Mouse (Mus musculus) testis, postnatal 10 days (tissue): ENCODE results near the gene Vps25.

Experiments
- DNase-seq: peaks from one replicate; pipeline ENCODE4 v3.0.0; 2021; ENCODE audit warnings: low spot score

Vps25 gene

DNA sequence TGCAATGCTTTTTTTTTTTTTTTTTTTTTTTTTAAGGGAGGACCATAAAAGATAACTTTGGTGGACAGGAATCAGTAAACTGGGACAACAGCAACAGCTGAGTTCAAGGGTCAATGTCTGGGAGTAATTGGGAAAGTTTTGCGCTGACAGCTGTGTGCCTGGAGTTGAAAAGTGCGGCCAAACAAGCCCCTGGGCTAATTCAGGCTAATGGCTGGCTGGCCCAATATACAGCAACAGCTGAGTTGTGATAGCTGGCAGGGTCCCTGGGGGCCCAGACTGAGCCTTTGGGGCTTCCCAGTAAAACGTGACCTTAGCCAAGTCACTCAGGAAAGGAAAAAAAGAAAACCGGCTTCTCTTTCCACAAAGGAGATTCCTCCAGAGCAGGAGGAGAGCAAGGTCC is 8.4 kb upstream of the Vps25 start:
- DNase-seq = no peak

GRCm38 (mm10) chr11:101245855-101246701 is 7.4 kb upstream of the Vps25 start, which contains the start of gene Ramp2:
Ramp2 (plus strand) TSS chr11:101246028.
- peak; percentile 76 for DNase-seq

DNA sequence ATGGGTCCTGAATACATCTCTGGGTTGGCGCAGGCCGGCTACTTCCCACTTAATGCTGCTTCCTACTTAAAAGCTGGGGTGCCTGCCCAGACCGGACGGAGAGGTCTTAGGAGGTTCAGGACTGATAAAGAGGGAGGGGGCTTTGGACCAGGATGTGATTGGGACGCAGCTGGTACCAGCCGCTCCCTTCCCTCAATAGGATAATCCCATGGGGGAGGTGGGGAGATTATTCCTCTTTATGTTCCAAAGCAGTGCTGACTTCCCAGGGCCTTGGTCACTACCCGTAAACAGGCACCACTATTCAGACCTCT is 6.8 kb upstream of the Vps25 start:
- DNase-seq = no peak

DNA sequence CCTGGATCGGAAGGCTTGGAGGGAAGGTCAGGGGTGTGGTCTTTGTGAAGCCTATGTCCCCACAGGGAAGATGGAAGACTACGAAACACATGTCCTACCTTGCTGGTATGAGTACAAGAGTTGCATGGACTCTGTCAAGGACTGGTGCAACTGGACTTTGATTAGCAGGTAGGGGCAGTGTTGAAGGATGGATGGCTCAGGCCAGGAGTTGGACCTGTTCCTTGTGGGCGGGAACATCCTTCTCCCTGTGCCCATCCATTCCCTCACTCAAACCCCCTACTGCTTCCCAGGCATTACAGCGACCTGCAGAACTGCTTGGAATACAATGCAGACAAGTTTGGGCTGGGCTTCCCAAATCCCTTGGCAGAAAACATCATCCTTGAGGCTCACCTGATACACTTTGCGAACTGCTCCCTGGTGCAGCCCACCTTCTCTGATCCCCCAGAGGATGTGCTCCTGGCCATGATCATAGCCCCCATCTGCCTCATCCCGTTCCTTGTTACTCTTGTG is 5.9 kb upstream of the Vps25 start:
- DNase-seq = no peak

GRCm38 (mm10) chr11:101248258-101248994 is 5.1 kb upstream of the Vps25 start:
- peak; percentile 77 for DNase-seq

DNA sequence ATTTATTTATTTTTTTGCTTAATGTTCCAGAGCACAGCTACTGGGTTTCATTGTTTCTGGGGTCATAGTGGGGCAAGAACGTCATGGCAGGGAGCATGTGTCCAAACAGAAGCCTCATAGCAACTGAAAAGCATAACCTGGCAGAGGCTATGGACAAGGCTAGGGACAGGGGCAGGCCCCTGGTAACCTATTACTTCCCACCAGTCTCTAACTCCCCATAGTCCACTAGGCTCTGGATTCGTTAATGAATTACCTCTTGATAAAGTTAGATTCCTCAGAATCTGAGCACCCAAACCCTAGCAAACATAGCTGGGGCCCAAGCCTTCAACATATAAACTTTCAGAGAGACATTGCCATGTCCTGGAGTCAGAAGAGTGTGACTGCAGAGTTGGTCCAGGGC is 2.5 kb upstream of the Vps25 start:
- no peak for DNase-seq

DNA sequence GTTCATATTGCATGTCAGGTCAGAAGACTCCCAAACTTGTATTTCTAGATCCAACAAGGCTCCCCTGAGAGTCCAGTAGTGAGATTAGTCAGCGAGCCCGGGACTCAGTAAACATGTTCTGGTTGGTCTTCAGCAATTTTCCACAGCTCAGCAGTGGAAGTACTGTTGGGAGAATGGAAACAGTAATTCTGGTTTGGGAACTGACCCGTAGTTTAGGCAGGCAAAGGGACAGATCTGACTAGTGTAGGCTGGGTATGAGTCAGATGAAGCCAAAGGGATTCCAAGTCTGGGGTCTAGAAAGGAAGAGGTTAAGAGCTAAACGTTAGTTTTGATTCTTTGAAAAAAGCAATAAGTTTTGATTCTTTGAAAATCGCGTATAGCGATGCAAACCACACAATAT is 566 bp upstream of the Vps25 start:
- DNase-seq = no peak

GRCm38 (mm10) chr11:101255826-101256775 is 2.6 kb downstream of the Vps25 start:
- no peak for DNase-seq

DNA sequence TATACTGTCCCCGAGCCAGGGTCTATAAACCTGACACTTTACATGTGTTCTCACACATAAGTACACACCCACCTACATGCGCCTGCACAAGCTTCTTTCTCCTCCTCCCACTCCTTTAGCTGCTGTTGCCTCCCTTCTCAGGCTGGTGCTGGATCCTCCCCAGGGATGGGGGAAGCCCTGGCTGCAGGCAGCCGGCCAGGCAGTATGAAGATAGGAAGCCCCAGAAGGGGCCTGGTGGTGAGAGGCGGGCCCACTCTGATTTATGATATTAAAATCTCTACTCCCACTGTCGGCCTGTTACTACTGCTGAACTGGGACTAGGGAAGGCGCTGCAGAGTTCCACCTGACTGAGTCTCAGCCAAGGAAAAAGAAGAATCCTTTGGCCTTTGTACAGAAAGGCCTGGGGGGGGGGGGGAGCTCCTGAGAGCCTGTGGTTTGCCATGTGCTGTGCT is 5.8 kb downstream of the Vps25 start:
- DNase-seq = peak; percentile 78

GRCm38 (mm10) chr11:101259948-101260825 is 6.7 kb downstream of the Vps25 start, which contains the start of gene Wnk4:
Wnk4 (plus strand) TSS chr11:101260567.
- peak; percentile 85 for DNase-seq

- peak; percentile 60 for DNase-seq
Observed at GRCm38 (mm10) chr11:101260826-101261380, 7.4 kb downstream of the Vps25 start.

DNA sequence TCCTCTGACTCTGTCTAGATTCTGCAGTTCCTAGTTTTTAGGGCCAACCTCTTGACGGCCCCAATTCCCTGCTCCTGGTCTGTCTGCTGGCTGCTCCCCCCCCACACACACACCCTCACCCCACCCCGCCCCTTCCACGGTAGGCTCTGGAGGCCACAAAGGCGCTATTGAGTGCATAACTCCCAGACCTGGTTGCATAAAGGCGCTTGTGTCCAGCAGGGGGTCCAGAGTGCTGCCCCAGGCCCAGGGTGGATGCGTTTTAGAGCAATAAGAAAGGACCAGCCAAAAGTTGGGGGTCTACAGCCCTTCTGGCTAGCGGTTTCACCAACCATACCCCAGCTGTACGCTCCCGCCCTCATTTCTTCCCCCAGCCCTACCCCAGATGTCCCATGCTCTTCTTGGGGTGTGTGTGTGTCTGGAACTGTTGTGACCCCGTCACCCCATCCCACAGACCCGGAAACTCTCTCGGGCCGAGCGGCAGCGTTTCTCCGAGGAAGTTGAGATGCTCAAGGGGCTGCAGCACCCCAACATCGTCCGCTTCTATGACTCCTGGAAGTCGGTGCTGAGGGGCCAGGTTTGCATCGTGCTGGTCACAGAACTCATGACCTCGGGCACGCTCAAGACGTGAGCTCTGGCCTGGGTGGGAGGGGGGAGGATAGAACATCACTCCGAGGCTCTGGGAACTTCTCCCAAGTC is 8.9 kb downstream of the Vps25 start:
- DNase-seq = peak; percentile 52

GRCm38 (mm10) chr11:101263138-101263988 is 9.9 kb downstream of the Vps25 start:
- DNase-seq = no peak

- DNase-seq = no peak
Observed at GRCm38 (mm10) chr11:101263989-101264280, 10.4 kb downstream of the Vps25 start.

DNA sequence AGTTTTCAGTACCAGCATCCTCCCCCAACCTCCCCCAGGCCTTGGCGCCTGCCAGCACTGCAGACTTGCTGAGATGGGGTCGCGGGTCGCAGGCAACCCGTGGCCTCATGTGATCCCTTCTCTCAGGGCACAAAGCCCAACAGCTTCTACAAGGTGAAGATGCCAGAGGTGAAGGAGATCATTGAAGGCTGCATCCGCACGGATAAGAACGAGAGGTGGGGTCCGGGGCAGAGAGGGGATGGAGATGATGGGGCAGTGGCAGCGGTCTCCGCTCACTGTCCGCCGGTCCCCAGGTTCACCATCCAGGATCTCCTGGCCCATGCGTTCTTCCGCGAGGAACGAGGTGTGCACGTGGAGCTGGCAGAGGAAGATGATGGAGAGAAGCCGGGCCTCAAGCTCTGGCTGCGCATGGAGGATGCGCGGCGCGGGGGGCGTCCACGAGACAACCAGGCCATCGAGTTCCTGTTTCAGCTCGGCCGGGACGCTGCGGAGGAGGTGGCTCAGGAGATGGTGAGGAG is 11.5 kb downstream of the Vps25 start:
- DNase-seq = peak; percentile 48

- DNase-seq = no peak
Observed at GRCm38 (mm10) chr11:101265906-101266305, 12.4 kb downstream of the Vps25 start.

DNA sequence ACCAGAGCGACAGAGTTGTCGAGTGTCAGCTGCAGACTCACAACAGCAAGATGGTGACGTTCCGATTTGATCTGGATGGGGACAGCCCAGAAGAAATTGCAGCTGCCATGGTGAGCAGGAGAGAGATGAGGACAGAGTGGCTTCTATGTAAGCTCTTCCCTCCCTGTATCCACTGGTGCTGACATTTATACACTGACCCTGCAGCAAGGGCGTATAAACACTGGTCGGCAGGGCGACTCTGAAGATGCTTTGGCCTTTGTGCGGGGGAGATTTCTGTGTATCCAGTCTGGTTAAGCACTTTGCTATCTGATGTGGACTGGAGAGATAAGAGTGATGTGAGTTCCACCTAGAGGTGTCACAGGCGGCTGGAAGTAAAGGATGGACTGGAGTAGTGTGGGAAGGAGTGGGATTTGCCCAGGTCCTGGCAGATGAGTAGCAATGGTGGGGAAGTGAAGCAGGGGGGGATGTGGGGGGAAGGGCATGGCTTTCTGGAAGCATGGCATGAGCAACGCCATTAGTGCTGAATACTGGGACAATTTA is 16.1 kb downstream of the Vps25 start:
- DNase-seq = peak; percentile 49

GRCm38 (mm10) chr11:101272446-101272845 is 18.9 kb downstream of the Vps25 start:
- no peak for DNase-seq

- no peak for DNase-seq
Observed at GRCm38 (mm10) chr11:101275309-101275708, 21.8 kb downstream of the Vps25 start.
